Mouse (Mus musculus) liver, embryonic 11.5 days (tissue): ENCODE measurements around the gene Tns1. TPM values are rescaled to one million over a fixed set of nuclear protein-coding genes. Genes with fewer than 3 reads are reported as not detected.

Experiments used
- ATAC-seq: fragments of 200-750 bp; cut with Nextera tagmentation; replicated peaks from 2 replicates; pipeline ENCODE4 v1.8.0; 2017; ENCODE audit warnings: moderate number of reproducible peaks, mild to moderate bottlenecking, moderate TSS enrichment, moderate library complexity; ENCODE audit not compliant: low FRiP score
- DNase-seq: peaks from one replicate; pipeline ENCODE4 v3.0.0-alpha.2; 2017; ENCODE audit warnings: low spot score
- H3K27ac ChIP-seq: fragments of 300-500 bp; sonication (generic); 2 replicates; pipeline ENCODE4 v1.5.1; 2014; ENCODE audit warnings: mild to moderate bottlenecking, low read depth, low read length, control low read depth
- H3K27me3 ChIP-seq: fragments of 300-500 bp; sonication (generic); replicated peaks from 2 replicates; pipeline ENCODE4 v1.6.1; 2014; ENCODE audit warnings: low read length, mixed read lengths; ENCODE audit not compliant: control insufficient read depth, insufficient read depth
- H3K36me3 ChIP-seq: fragments of 300-500 bp; sonication (generic); 2 replicates; pipeline ENCODE4 v1.6.1; 2014; ENCODE audit warnings: mild to moderate bottlenecking, low read length, moderate library complexity, mixed read lengths; ENCODE audit not compliant: control insufficient read depth, insufficient read depth
- H3K4me1 ChIP-seq: fragments of 300-500 bp; sonication (generic); replicated peaks from 2 replicates; pipeline ENCODE4 v1.6.1; 2014; ENCODE audit warnings: low read length, mixed read lengths; ENCODE audit not compliant: control insufficient read depth, insufficient read depth
- H3K4me2 ChIP-seq: fragments of 300-500 bp; sonication (generic); 2 replicates; pipeline ENCODE4 v1.6.1; 2014; ENCODE audit warnings: mild to moderate bottlenecking, control low read depth, moderate library complexity
- H3K4me3 ChIP-seq: fragments of 300-500 bp; sonication (generic); 2 replicates; pipeline ENCODE4 v1.5.1; 2014; ENCODE audit warnings: low read depth, low read length, control low read depth
- H3K9ac ChIP-seq: fragments of 300-500 bp; sonication (generic); 2 replicates; pipeline ENCODE4 v1.6.1; 2014; ENCODE audit warnings: low read depth, low read length, control low read depth
- H3K9me3 ChIP-seq: fragments of 300-500 bp; sonication (generic); 2 replicates; pipeline ENCODE4 v1.6.1; 2016; ENCODE audit warnings: low read length, inconsistent platforms, mixed read lengths; ENCODE audit not compliant: control insufficient read depth
- WGBS: fragments of 180-500 bp; shearing (Covaris S2); extraction: QIAGEN DNeasy Blood & Tissue Kit; methylation state at CpG from one replicate; pipeline ENCODE4 v1.1.7; 2014; 5-methylcytosine and 5-hydroxymethylcytosine counted together
- polyA plus RNA-seq: library from polyadenylated mRNA; unstranded; fragments of >200 nt; fragmentation: Nextera tagmentation; extraction: Ambion mirVana; gene quantifications from 2 replicates; pipeline ENCODE4 v1.2.1, GENCODE M21; 2014

Gene Tns1
- polyA plus RNA-seq, 1 experiment from 2014 or later: 19.4 TPM

- Histone ChIP-seq H3K4me2 (no peak overlapping the region), H3K9me3 (no peaks in the 10 kb centered on the region), H3K27ac (peak overlapping the region; percentile 62; the same call in 1 of the 2 replicates), H3K9ac (no peak overlapping the region), H3K27me3 (no peaks in the 10 kb centered on the region), H3K36me3 (no peaks in the 10 kb centered on the region), H3K4me3 (no peak overlapping the region), H3K4me1 (peaks cover 22% of the 10 kb centered on the region)
- no peak for DNase-seq
- ATAC-seq: peak; percentile 44; the same call in 1 of the 2 replicates
- WGBS: 28% methylated on average over 5 of the region's 5 CpGs
Measured at GRCm38 (mm10) chr1:74008498-74008897, 115.8 kb downstream of the Tns1 start.

GRCm38 (mm10) chr1:74007398-74008050 is 116.7 kb downstream of the Tns1 start:
- H3K4me3 ChIP-seq: no peak overlapping the region

GRCm38 (mm10) chr1:74005020-74005419 is 119.2 kb downstream of the Tns1 start:
- no peak overlapping the region for H3K4me2 ChIP-seq
- no peak overlapping the region for H3K9ac ChIP-seq
- H3K27me3 ChIP-seq: no peaks in the 10 kb centered on the region
- H3K36me3 ChIP-seq: no peaks in the 10 kb centered on the region; the same call in 1 of the 2 replicates
- no peaks in the 10 kb centered on the region for H3K9me3 ChIP-seq
- no peak overlapping the region for H3K27ac ChIP-seq
- DNase-seq (no peak), ATAC-seq (no peak)
- no peak overlapping the region for H3K4me3 ChIP-seq
- WGBS: 64% methylated on average over 3 of the region's 3 CpGs
- peaks cover 41% of the 10 kb centered on the region for H3K4me1 ChIP-seq

More at GRCm38 (mm10) chr1:74007398-74008050, 116.7 kb downstream of the Tns1 start:
- H3K9ac ChIP-seq: no peak overlapping the region
- H3K27me3 ChIP-seq: no peaks in the 10 kb centered on the region
- H3K36me3 ChIP-seq: no peaks in the 10 kb centered on the region
- peaks cover 22% of the 10 kb centered on the region for H3K4me1 ChIP-seq
- no peak overlapping the region for H3K4me2 ChIP-seq
- WGBS: 31% methylated on average over 7 of the region's 7 CpGs
- H3K27ac ChIP-seq: peak overlapping the region; percentile 62
- DNase-seq (no peak), ATAC-seq (no peak)
- H3K9me3 ChIP-seq: no peaks in the 10 kb centered on the region

- H3K4me1 ChIP-seq: peaks cover 48% of the 10 kb centered on the region
- DNase-seq: no peak
- no peak overlapping the region for H3K27ac ChIP-seq
- ATAC-seq: no peak
- no peaks in the 10 kb centered on the region; the same call in 1 of the 2 replicates for H3K36me3 ChIP-seq
- H3K4me3 ChIP-seq: no peak overlapping the region
- no peak overlapping the region for H3K9ac ChIP-seq
- WGBS: 67% methylated on average over 2 of the region's 2 CpGs
- no peaks in the 10 kb centered on the region for H3K27me3 ChIP-seq
- H3K9me3 ChIP-seq: no peaks in the 10 kb centered on the region
- H3K4me2 ChIP-seq: no peak overlapping the region
Measured at GRCm38 (mm10) chr1:74003723-74004122, 120.5 kb downstream of the Tns1 start.

- peak overlapping the region; percentile 18 for H3K4me3 ChIP-seq
- H3K36me3 ChIP-seq: no peaks in the 10 kb centered on the region; the same call in 1 of the 2 replicates
- H3K9ac ChIP-seq: peak overlapping the region; percentile 5; the same call in 1 of the 2 replicates
- H3K4me1 ChIP-seq: peaks cover 38% of the 10 kb centered on the region
- peak overlapping the region; percentile 32; the same call in 1 of the 2 replicates for H3K27ac ChIP-seq
- no peaks in the 10 kb centered on the region for H3K9me3 ChIP-seq
- peak overlapping the region; percentile 46 for H3K4me2 ChIP-seq
- 52% methylated on average over 10 of the region's 10 CpGs for WGBS
- ATAC-seq: peak; percentile 82
- H3K27me3 ChIP-seq: no peaks in the 10 kb centered on the region
- DNase-seq: no peak
Measured at GRCm38 (mm10) chr1:74001449-74001820, 122.8 kb downstream of the Tns1 start.

GRCm38 (mm10) chr1:74000810-74001448 is 123.3 kb downstream of the Tns1 start:
- Histone ChIP-seq H3K36me3 (no peaks in the 10 kb centered on the region; the same call in 1 of the 2 replicates), H3K9me3 (no peaks in the 10 kb centered on the region), H3K27me3 (no peaks in the 10 kb centered on the region), H3K9ac (peak overlapping the region; percentile 5; the same call in 1 of the 2 replicates), H3K4me3 (peak overlapping the region; percentile 18), H3K4me2 (peak overlapping the region; percentile 46), H3K4me1 (peaks cover 38% of the 10 kb centered on the region), H3K27ac (peak overlapping the region; percentile 32; the same call in 1 of the 2 replicates)
- 29% methylated on average over 2 of the region's 2 CpGs for WGBS
- ATAC-seq (no peak), DNase-seq (no peak)

GRCm38 (mm10) chr1:74000191-74000651 is 124.0 kb downstream of the Tns1 start:
- peak overlapping the region; percentile 45 for H3K4me2 ChIP-seq
- H3K36me3 ChIP-seq: no peaks in the 10 kb centered on the region; the same call in 1 of the 2 replicates
- H3K9ac ChIP-seq: no peak overlapping the region
- 27% methylated on average over 5 of the region's 5 CpGs for WGBS
- no peak for DNase-seq
- peaks cover 38% of the 10 kb centered on the region for H3K4me1 ChIP-seq
- H3K27ac ChIP-seq: peak overlapping the region; percentile 55
- no peaks in the 10 kb centered on the region for H3K27me3 ChIP-seq
- H3K4me3 ChIP-seq: no peak overlapping the region
- H3K9me3 ChIP-seq: no peaks in the 10 kb centered on the region
- ATAC-seq: 0 out of 2 replicates have a peak, but pooled peaks have one; percentile 34

- Histone ChIP-seq H3K4me2 (no peak overlapping the region; the same call in 1 of the 2 replicates), H3K9ac (no peak overlapping the region), H3K27me3 (no peaks in the 10 kb centered on the region), H3K4me1 (peaks cover 38% of the 10 kb centered on the region), H3K4me3 (no peak overlapping the region), H3K27ac (0 out of 2 replicates have a peak overlapping the region, but pooled peaks have one; percentile 55), H3K36me3 (peaks cover 2% of the 10 kb centered on the region; the same call in 1 of the 2 replicates), H3K9me3 (no peaks in the 10 kb centered on the region)
- WGBS: 83% methylated on average over 5 of the region's 5 CpGs
- DNase-seq (no peak), ATAC-seq (no peak)
Measured at GRCm38 (mm10) chr1:73999533-73999932, 124.7 kb downstream of the Tns1 start.
